Mouse (Mus musculus) heart, postnatal 14 days (tissue): ENCODE data around the gene Tmem229b. TPM values are rescaled to one million over a fixed set of nuclear protein-coding genes. Genes with fewer than 3 reads are reported as not detected.

Experiments
- DNase-seq, 2 experiments: peaks; one replicate each; pipeline ENCODE4 v3.0.0; 2021 to 2022
- intact Hi-C: fragments of 180-260 bp; cut with DNase I; formaldehyde crosslinking; loops from one replicate; pipeline ENCODE4 v1.15.1; 2025
- total RNA-seq, 2 experiments: library from RNA; stranded (reverse); gene quantifications; 2 replicates each; pipeline ENCODE4 v1.2.3; 2021

The Tmem229b gene
- total RNA-seq, 2 experiments from 2014 or later = 3.9 to 4.0 TPM

DNA sequence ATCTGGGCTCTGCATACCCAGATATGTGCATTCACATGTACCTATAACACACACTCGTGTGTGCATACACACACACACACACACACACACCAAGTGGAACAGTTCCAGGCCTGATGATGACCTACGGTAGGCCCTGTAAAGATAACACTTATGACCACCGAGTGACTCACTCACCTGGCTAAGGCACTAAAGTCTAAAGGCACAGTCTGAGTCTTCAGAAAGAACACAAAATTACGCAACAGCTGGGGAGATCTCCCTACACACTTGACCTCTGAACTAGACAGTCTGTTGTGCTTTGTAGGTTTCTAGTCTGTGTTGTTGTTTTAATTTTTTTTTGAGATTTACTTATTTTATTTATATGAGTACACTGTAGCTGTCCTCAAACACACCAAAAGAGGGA lies 93.0 kb downstream of the Tmem229b start:
- intact Hi-C loops = no loop called here
- no peak for DNase-seq

Other genes starting within 250 kb of the Tmem229b start
- 10 to 100 TPM; 85.4 to 85.5 TPM for gene Atp6v1d, start 146.0 kb downstream of the Tmem229b start, total RNA-seq
- 10 to 100 TPM; 44.3 to 48.7 TPM for gene Eif2s1, start 145.8 kb downstream of the Tmem229b start, total RNA-seq
- gene Plek2, start 100.7 kb downstream of the Tmem229b start, total RNA-seq = under 1 TPM; 0.53 to 0.59 TPM
- 1 to 10 TPM; 5.5 to 5.7 TPM for gene Plekhh1, start 21.5 kb upstream of the Tmem229b start, total RNA-seq
- gene Pigh, start 82.0 kb upstream of the Tmem229b start, total RNA-seq = 1 to 10 TPM; 3.5 to 3.8 TPM
- not detected for gene Arg2, start 123.2 kb upstream of the Tmem229b start, total RNA-seq
- gene Vti1b, start 165.0 kb upstream of the Tmem229b start, total RNA-seq = 10 to 100 TPM; 58.5 to 59.8 TPM
- 1 to 10 TPM; 4.6 to 4.8 TPM for gene Rdh11, start 184.7 kb upstream of the Tmem229b start, total RNA-seq
- under 1 TPM; 0.26 to 0.29 TPM for gene Rdh12, start 201.3 kb upstream of the Tmem229b start, total RNA-seq